Mouse (Mus musculus) embryonic facial prominence, embryonic 11.5 days (tissue): Measurements from ENCODE around the gene Tiam1. TPM values are rescaled to one million over a fixed set of nuclear protein-coding genes. Genes with fewer than 3 reads are reported as not detected.

Experiments used
- ATAC-seq: fragments of 200-750 bp; cut with Nextera tagmentation; replicated peaks from 2 replicates; pipeline ENCODE4 v1.8.0; 2017; ENCODE audit warnings: low read depth; ENCODE audit not compliant: insufficient number of reproducible peaks, low FRiP score, low TSS enrichment
- DNase-seq: peaks from one replicate; pipeline ENCODE4 v3.0.0-alpha.2; 2015; ENCODE audit warnings: low spot score
- H3K27ac ChIP-seq: fragments of 300-500 bp; sonication (generic); replicated peaks from 2 replicates; pipeline ENCODE4 v1.5.1; 2014; ENCODE audit warnings: mild to moderate bottlenecking, low read depth, low read length, control low read depth
- H3K27me3 ChIP-seq: fragments of 300-500 bp; sonication (generic); 2 replicates; pipeline ENCODE4 v1.6.1; 2014; ENCODE audit warnings: mild to moderate bottlenecking, low read length, moderate library complexity, mixed read lengths; ENCODE audit not compliant: control insufficient read depth, insufficient read depth
- H3K36me3 ChIP-seq: fragments of 300-500 bp; sonication (generic); replicated peaks from 2 replicates; pipeline ENCODE4 v1.6.1; 2014; ENCODE audit warnings: low read depth, mild to moderate bottlenecking, low read length, moderate library complexity, mixed read lengths; ENCODE audit not compliant: control insufficient read depth, insufficient read depth
- H3K4me1 ChIP-seq: fragments of 300-500 bp; sonication (generic); 2 replicates; pipeline ENCODE4 v1.6.1; 2014; ENCODE audit warnings: low read length, mixed read lengths; ENCODE audit not compliant: control insufficient read depth, insufficient read depth
- H3K4me2 ChIP-seq: fragments of 300-500 bp; sonication (generic); 2 replicates; pipeline ENCODE4 v1.6.1; 2014; ENCODE audit warnings: low read depth, mild to moderate bottlenecking, control low read depth, low read length, moderate library complexity
- H3K4me3 ChIP-seq: fragments of 300-500 bp; sonication (generic); 2 replicates; pipeline ENCODE4 v1.5.1; 2014; ENCODE audit warnings: low read depth, low read length, control low read depth
- H3K9ac ChIP-seq: fragments of 300-500 bp; sonication (generic); replicated peaks from 2 replicates; pipeline ENCODE4 v1.6.1; 2014; ENCODE audit warnings: mild to moderate bottlenecking, control low read depth, low read length
- H3K9me3 ChIP-seq: fragments of 300-500 bp; sonication (generic); replicated peaks from 2 replicates; pipeline ENCODE4 v1.6.1; 2016; ENCODE audit warnings: mild to moderate bottlenecking, low read length, inconsistent platforms, mixed read lengths; ENCODE audit not compliant: control insufficient read depth
- WGBS: fragments of 180-500 bp; shearing (Covaris S2); extraction: QIAGEN DNeasy Blood & Tissue Kit; methylation state at CpG from one replicate; pipeline ENCODE4 v1.1.7; 2014; 5-methylcytosine and 5-hydroxymethylcytosine counted together
- polyA plus RNA-seq: library from polyadenylated mRNA; unstranded; fragments of >200 nt; fragmentation: Nextera tagmentation; extraction: Ambion mirVana; gene quantifications from 2 replicates; pipeline ENCODE4 v1.2.1, GENCODE M21; 2014

Tiam1 gene
- polyA plus RNA-seq, 1 experiment from 2014 or later = 33.8 TPM

GRCm38 (mm10) chr16:89960904-89961303, 182.7 kb downstream of the Tiam1 start:
- WGBS = 17% methylated on average over 7 of the region's 8 CpGs

GRCm38 (mm10) chr16:89960186-89960878, 183.2 kb downstream of the Tiam1 start:
- Histone ChIP-seq H3K9me3 (no peaks in the 10 kb centered on the region), H3K4me1 (peaks cover 3% of the 10 kb centered on the region; the same call in 1 of the 2 replicates), H3K27ac (no peak overlapping the region), H3K27me3 (no peaks in the 10 kb centered on the region), H3K4me2 (peak overlapping the region; percentile 57), H3K36me3 (no peaks in the 10 kb centered on the region), H3K9ac (peak overlapping the region; percentile 44), H3K4me3 (peak overlapping the region; percentile 39)
- ATAC-seq (0 out of 2 replicates have a peak, but pooled peaks have one; percentile 69), DNase-seq (peak; percentile 66)
- WGBS = under 1% methylated on average over 33 of the region's 33 CpGs

More at GRCm38 (mm10) chr16:89960904-89961303, 182.7 kb downstream of the Tiam1 start:
- DNase-seq (peak; percentile 39), ATAC-seq (no peak)
- H3K36me3 ChIP-seq = no peaks in the 10 kb centered on the region
- peak overlapping the region; percentile 57 for H3K4me2 ChIP-seq
- peak overlapping the region; percentile 39 for H3K4me3 ChIP-seq
- no peak overlapping the region for H3K27ac ChIP-seq
- H3K27me3 ChIP-seq = no peaks in the 10 kb centered on the region
- H3K9me3 ChIP-seq = no peaks in the 10 kb centered on the region
- H3K9ac ChIP-seq = no peak overlapping the region
- peaks cover 3% of the 10 kb centered on the region; the same call in 1 of the 2 replicates for H3K4me1 ChIP-seq

GRCm38 (mm10) chr16:89958982-89959381, 184.6 kb downstream of the Tiam1 start:
- no peak overlapping the region for H3K4me2 ChIP-seq
- H3K27ac ChIP-seq = no peak overlapping the region
- H3K36me3 ChIP-seq = no peaks in the 10 kb centered on the region
- WGBS = 39% methylated on average over 12 of the region's 12 CpGs
- DNase-seq (no peak), ATAC-seq (no peak)
- peaks cover 3% of the 10 kb centered on the region; the same call in 1 of the 2 replicates for H3K4me1 ChIP-seq
- H3K9me3 ChIP-seq = no peaks in the 10 kb centered on the region
- no peaks in the 10 kb centered on the region for H3K27me3 ChIP-seq
- no peak overlapping the region for H3K9ac ChIP-seq
- no peak overlapping the region for H3K4me3 ChIP-seq

GRCm38 (mm10) chr16:89958030-89958429, 185.5 kb downstream of the Tiam1 start:
- H3K9ac ChIP-seq = no peak overlapping the region
- no peaks in the 10 kb centered on the region for H3K36me3 ChIP-seq
- no peak overlapping the region for H3K4me2 ChIP-seq
- no peaks in the 10 kb centered on the region for H3K9me3 ChIP-seq
- ATAC-seq = no peak
- H3K4me3 ChIP-seq = no peak overlapping the region
- WGBS = 62% methylated on average over 10 of the region's 10 CpGs
- no peak for DNase-seq
- H3K27me3 ChIP-seq = no peaks in the 10 kb centered on the region
- H3K27ac ChIP-seq = no peak overlapping the region
- H3K4me1 ChIP-seq = peaks cover 3% of the 10 kb centered on the region; the same call in 1 of the 2 replicates

GRCm38 (mm10) chr16:89954525-89954924, 189.0 kb downstream of the Tiam1 start:
- no peaks in the 10 kb centered on the region for H3K36me3 ChIP-seq

GRCm38 (mm10) chr16:89954114-89954513, 189.5 kb downstream of the Tiam1 start:
- Histone ChIP-seq H3K4me1 (no peaks in the 10 kb centered on the region; the same call in 1 of the 2 replicates), H3K27ac (no peak overlapping the region), H3K36me3 (no peaks in the 10 kb centered on the region), H3K4me2 (no peak overlapping the region), H3K9me3 (no peaks in the 10 kb centered on the region), H3K9ac (no peak overlapping the region), H3K27me3 (no peaks in the 10 kb centered on the region), H3K4me3 (no peak overlapping the region)
- WGBS = 85% methylated on average over 1 of the region's 1 CpGs
- ATAC-seq (no peak), DNase-seq (no peak)

More at GRCm38 (mm10) chr16:89954525-89954924, 189.0 kb downstream of the Tiam1 start:
- Histone ChIP-seq H3K27me3 (no peaks in the 10 kb centered on the region), H3K4me1 (no peaks in the 10 kb centered on the region; the same call in 1 of the 2 replicates), H3K9me3 (no peaks in the 10 kb centered on the region), H3K4me2 (no peak overlapping the region), H3K9ac (no peak overlapping the region), H3K4me3 (no peak overlapping the region), H3K27ac (no peak overlapping the region)
- DNase-seq (peak; percentile 51), ATAC-seq (0 out of 2 replicates have a peak, but pooled peaks have one; percentile 42)
- WGBS = 52% methylated on average over 8 of the region's 8 CpGs

- Histone ChIP-seq H3K27ac (no peak overlapping the region), H3K4me2 (no peak overlapping the region), H3K27me3 (no peaks in the 10 kb centered on the region), H3K4me1 (no peaks in the 10 kb centered on the region), H3K4me3 (no peak overlapping the region), H3K9ac (no peak overlapping the region), H3K36me3 (no peaks in the 10 kb centered on the region), H3K9me3 (no peaks in the 10 kb centered on the region)
- ATAC-seq (no peak), DNase-seq (no peak)
- WGBS = 86% methylated on average over 5 of the region's 5 CpGs
Measured at GRCm38 (mm10) chr16:89952821-89953220, 190.7 kb downstream of the Tiam1 start.

GRCm38 (mm10) chr16:89950754-89951153, 192.8 kb downstream of the Tiam1 start:
- 80% methylated on average over 8 of the region's 8 CpGs for WGBS
- no peaks in the 10 kb centered on the region for H3K27me3 ChIP-seq
- no peak for ATAC-seq
- no peaks in the 10 kb centered on the region for H3K36me3 ChIP-seq
- DNase-seq = no peak
- 0 out of 2 replicates have a peak, but pooled peaks cover under 1% of the 10 kb centered on the region for H3K4me1 ChIP-seq
- H3K4me2 ChIP-seq = no peak overlapping the region
- no peak overlapping the region for H3K27ac ChIP-seq
- H3K4me3 ChIP-seq = no peak overlapping the region
- no peak overlapping the region for H3K9ac ChIP-seq
- no peaks in the 10 kb centered on the region for H3K9me3 ChIP-seq
